In genomic region chr11:49652401-49653078, GRCm38 (mm10) we compare ENCODE assay signal across 8 mouse cellular contexts. TPM values are rescaled to one million over a fixed set of nuclear protein-coding genes. Genes with fewer than 3 reads are reported as not detected.
DNase-seq lines count a peak whose midpoint lies in the region; ATAC-seq and TF ChIP-seq lines count a peak whose summit lies in the region.

No protein-coding gene starts in this region.

- no peak overlapping the region for H3K9ac ChIP-seq in limb, embryonic 13.5 days
- H3K9ac ChIP-seq in midbrain, embryonic 16.5 days (ENCODE audit: low read depth, low read length): no peak overlapping the region

- no peaks in the 10 kb centered on the region for H3K79me2 ChIP-seq in C2C12 (ENCODE audit: control insufficient read depth, insufficient read depth)

- no peak overlapping the region for H3ac ChIP-seq in C2C12 (ENCODE audit: control insufficient read depth, insufficient read length, low read depth)

- 24% methylated on average over 19 of the region's 19 CpGs for WGBS in heart, embryonic 10.5 days
- 25% methylated on average over 19 of the region's 19 CpGs for whole genome bisulfite sequencing in limb, embryonic 13.5 days
- 24% methylated on average over 19 of the region's 19 CpGs for WGBS in midbrain, embryonic 16.5 days

- ATAC-seq in limb, embryonic 13.5 days (ENCODE audit: low FRiP score, low read depth): peak; percentile 74; the same call in 1 of the 2 replicates
- peak; percentile 59 for ATAC-seq in midbrain, embryonic 16.5 days

- no peak overlapping the region for H3K4me3 ChIP-seq in C2C12 (ENCODE audit: insufficient read depth, poor library complexity, severe bottlenecking)
- no peak overlapping the region for H3K4me3 ChIP-seq in embryonic fibroblast, embryonic 13.5 days (ENCODE audit: insufficient read depth, low read length)
- H3K4me3 ChIP-seq in heart, embryonic 10.5 days: peak overlapping the region; percentile 39
- no peak overlapping the region for H3K4me3 ChIP-seq in limb, embryonic 13.5 days
- H3K4me3 ChIP-seq in midbrain, embryonic 16.5 days (ENCODE audit: low read depth, low read length): no peak overlapping the region

- peak; percentile 81 for DNase-seq in brain, adult 2 months (ENCODE audit: low read depth, low spot score)
- DNase-seq in heart, embryonic 10.5 days (ENCODE audit: low spot score): peak; percentile 94
- peak; percentile 84 for DNase-seq in kidney, adult 9 months
- DNase-seq in spleen, postnatal 14 days (ENCODE audit: low spot score in 2 of 2): peak; percentile 62 to 81

- H3K9me3 ChIP-seq in heart, embryonic 10.5 days: no peaks in the 10 kb centered on the region
- no peaks in the 10 kb centered on the region for H3K9me3 ChIP-seq in limb, embryonic 13.5 days
- no peaks in the 10 kb centered on the region for H3K9me3 ChIP-seq in midbrain, embryonic 16.5 days (replicated peaks; ENCODE audit: control insufficient read depth, low read length, poor library complexity, severe bottlenecking)

- TF ChIP-seq CTCF in C2C12 (IDR thresholded peaks at IDR 0.05; ENCODE audit: control insufficient read depth, insufficient read depth, insufficient read length): peak; percentile 58
- peak; percentile 43; the same call in 1 of the 2 replicates for TF ChIP-seq CTCF in embryonic fibroblast, embryonic 13.5 days (IDR thresholded peaks at IDR 0.05; ENCODE audit: borderline replicate concordance, insufficient read depth, low read length)

- no peaks in the 10 kb centered on the region for H3K27me3 ChIP-seq in C2C12 (ENCODE audit: control insufficient read depth, insufficient read depth, insufficient read length)
- no peaks in the 10 kb centered on the region for H3K27me3 ChIP-seq in heart, embryonic 10.5 days (ENCODE audit: insufficient read depth, poor library complexity, severe bottlenecking)
- no peaks in the 10 kb centered on the region for H3K27me3 ChIP-seq in limb, embryonic 13.5 days
- H3K27me3 ChIP-seq in midbrain, embryonic 16.5 days (ENCODE audit: control insufficient read depth, insufficient read depth, low read depth, low read length): no peaks in the 10 kb centered on the region

- no peak overlapping the region for H3K27ac ChIP-seq in embryonic fibroblast, embryonic 13.5 days (ENCODE audit: insufficient read depth, low read length)
- H3K27ac ChIP-seq in heart, embryonic 10.5 days: peak overlapping the region; percentile 80
- H3K27ac ChIP-seq in limb, embryonic 13.5 days: no peak overlapping the region
- no peak overlapping the region for H3K27ac ChIP-seq in midbrain, embryonic 16.5 days (ENCODE audit: low read length)

- H3K36me3 ChIP-seq in C2C12 (ENCODE audit: control insufficient read depth, insufficient read depth): no peaks in the 10 kb centered on the region
- H3K36me3 ChIP-seq in heart, embryonic 10.5 days: no peaks in the 10 kb centered on the region
- H3K36me3 ChIP-seq in limb, embryonic 13.5 days: no peaks in the 10 kb centered on the region
- no peaks in the 10 kb centered on the region for H3K36me3 ChIP-seq in midbrain, embryonic 16.5 days (ENCODE audit: control insufficient read depth, insufficient read depth, low read length)

- peak overlapping the region; percentile 46 for H3K4me2 ChIP-seq in limb, embryonic 13.5 days (replicated peaks)
- peak overlapping the region; percentile 41 for H3K4me2 ChIP-seq in midbrain, embryonic 16.5 days (ENCODE audit: low read length)

- TF ChIP-seq POLR2A in embryonic fibroblast, embryonic 13.5 days (IDR thresholded peaks at IDR 0.05; ENCODE audit: low read depth, low read length): no peak

- H3K4me1 ChIP-seq in embryonic fibroblast, embryonic 13.5 days (ENCODE audit: control insufficient read depth, insufficient read depth, low read length): no peaks in the 10 kb centered on the region
- H3K4me1 ChIP-seq in heart, embryonic 10.5 days: peaks cover 24% of the 10 kb centered on the region
- peaks cover 18% of the 10 kb centered on the region for H3K4me1 ChIP-seq in limb, embryonic 13.5 days
- H3K4me1 ChIP-seq in midbrain, embryonic 16.5 days (ENCODE audit: control insufficient read depth, insufficient read depth, low read length): peaks cover 3% of the 10 kb centered on the region

- no peaks in the 10 kb centered on the region for H3K79me3 ChIP-seq in C2C12 (ENCODE audit: low read depth)

TF ChIP-seq in C2C12, 6 proteins besides CTCF, POLR2A, EP300 and RAD21:
- TF ChIP-seq MYOD1 (IDR thresholded peaks at IDR 0.05; ENCODE audit: control insufficient read depth, insufficient read length, low read depth): no peak

RNA-seq across cellular contexts. Expression of gene Scgb3a1, which starts 10.9 kb away (rescaled TPM):
- not detected for polyA plus RNA-seq in C2C12 (2012; fragmentation: generic; extraction: Trizol)
- polyA plus RNA-seq in embryonic fibroblast, embryonic 13.5 days (2011; ENCODE audit: insufficient read length, low read depth, missing spikeins): not detected in 2 replicates
- polyA plus RNA-seq in heart, embryonic 10.5 days (2016; fragmentation: Nextera tagmentation; extraction: Ambion mirVana): 0.30 and 1.3 TPM in 2 replicates
- polyA plus RNA-seq in limb, embryonic 13.5 days (2015; fragmentation: Nextera tagmentation; extraction: Ambion mirVana): not detected in 2 replicates
- 0.70 TPM in 1 of 2 replicates, not detected in the other for polyA plus RNA-seq in midbrain, embryonic 16.5 days (2015; fragmentation: Nextera tagmentation; extraction: Ambion mirVana)

RNA-seq across cellular contexts. Expression of gene Flt4, which starts 43.5 kb away (rescaled TPM):
- polyA plus RNA-seq in C2C12 (2012; fragmentation: generic; extraction: Trizol): 0.02 TPM
- 2.4 and 5.4 TPM in 2 replicates for polyA plus RNA-seq in embryonic fibroblast, embryonic 13.5 days (2011; ENCODE audit: insufficient read length, low read depth, missing spikeins)
- 7.3 and 8.2 TPM in 2 replicates for polyA plus RNA-seq in heart, embryonic 10.5 days (2016; fragmentation: Nextera tagmentation; extraction: Ambion mirVana)
- 4.2 and 4.3 TPM in 2 replicates for polyA plus RNA-seq in limb, embryonic 13.5 days (2015; fragmentation: Nextera tagmentation; extraction: Ambion mirVana)
- polyA plus RNA-seq in midbrain, embryonic 16.5 days (2015; fragmentation: Nextera tagmentation; extraction: Ambion mirVana): 1.6 TPM in 2 replicates

RNA-seq across cellular contexts. Expression of gene Cnot6, which starts 60.0 kb away (rescaled TPM):
- 20.4 TPM for polyA plus RNA-seq in C2C12 (2012; fragmentation: generic; extraction: Trizol)
- 66.6 and 94.8 TPM in 2 replicates for polyA plus RNA-seq in embryonic fibroblast, embryonic 13.5 days (2011; ENCODE audit: insufficient read length, low read depth, missing spikeins)
- 47.0 and 56.0 TPM in 2 replicates for polyA plus RNA-seq in heart, embryonic 10.5 days (2016; fragmentation: Nextera tagmentation; extraction: Ambion mirVana)
- 62.0 and 64.8 TPM in 2 replicates for polyA plus RNA-seq in limb, embryonic 13.5 days (2015; fragmentation: Nextera tagmentation; extraction: Ambion mirVana)
- polyA plus RNA-seq in midbrain, embryonic 16.5 days (2015; fragmentation: Nextera tagmentation; extraction: Ambion mirVana): 39.0 and 46.5 TPM in 2 replicates
